In genomic region chr5:123436071-123436779, GRCm38 (mm10) we compare ENCODE assay signal across 11 mouse cellular contexts. TPM values are rescaled to one million over a fixed set of nuclear protein-coding genes. Genes with fewer than 3 reads are reported as not detected.
DNase-seq lines count a peak whose midpoint lies in the region; ATAC-seq lines count a peak whose summit lies in the region.
"Had no signal": no experiment of that assay in that cellular context is flagged by ENCODE, and none has a peak within 500 bp of the region (broad histone marks: within the 10 kb centered on the region; RNA-seq: fewer than 3 reads in every experiment).

No protein-coding gene starts in this region.

- peak; percentile 58 to 63 for DNase-seq in heart, adult 18-20 months
- peak; percentile 43 for DNase-seq in brain, adult 2 months (ENCODE audit: low read depth, low spot score)
- DNase-seq in lung, postnatal 10 days: peak; percentile 72
- no peak for DNase-seq in ovary, postnatal 36 days (ENCODE audit: low spot score)
- no peak for DNase-seq in spleen, postnatal 14 days (ENCODE audit: low spot score in 2 of 2)

- H3K27ac ChIP-seq in heart, embryonic 11.5 days (ENCODE audit: low read depth, low read length): no peak overlapping the region

- 69% methylated on average over 8 of the region's 8 CpGs for WGBS in heart, embryonic 11.5 days (ENCODE audit: insufficient replicate concordance)

- H3K36me3 ChIP-seq in heart, embryonic 11.5 days (ENCODE audit: control insufficient read depth, insufficient read depth, low read length): no peaks in the 10 kb centered on the region

- H3K9ac ChIP-seq in heart, embryonic 11.5 days (ENCODE audit: low read depth, low read length): no peak overlapping the region

- H3K9me3 ChIP-seq in heart, embryonic 11.5 days (replicated peaks; ENCODE audit: control insufficient read depth, low read length): no peaks in the 10 kb centered on the region

- H3K4me3 ChIP-seq in heart, embryonic 11.5 days (ENCODE audit: low read depth, low read length): no peak overlapping the region
- H3K4me3 ChIP-seq: myocyte had no signal

- ATAC-seq in heart, embryonic 11.5 days (replicated peaks; ENCODE audit: insufficient number of reproducible peaks, low FRiP score, low TSS enrichment): no peak
- peak; percentile 25 for ATAC-seq in inflammation-experienced regulatory T-cells, adult 6 months
- ATAC-seq in erythroblast, adult 5-6 weeks (replicated peaks; ENCODE audit: low FRiP score, poor library complexity, severe bottlenecking): no peak

- H3K27me3 ChIP-seq in heart, embryonic 11.5 days (ENCODE audit: control insufficient read depth, insufficient read depth, low read length): no peaks in the 10 kb centered on the region

- no peak overlapping the region for H3K4me2 ChIP-seq in heart, embryonic 11.5 days

- peaks cover 13% of the 10 kb centered on the region; the same call in 1 of the 2 replicates for H3K4me1 ChIP-seq in heart, embryonic 11.5 days (ENCODE audit: control insufficient read depth, insufficient read depth, low read length)

RNA-seq across cellular contexts. Expression of gene Mlxip, which starts 41.6 kb away (rescaled TPM):
- total RNA-seq in heart, adult 18-20 months (2021): 10 to 100 TPM; 26.5 to 29.0 TPM
- polyA plus RNA-seq in heart, embryonic 11.5 days (2014; fragmentation: Nextera tagmentation; extraction: Ambion mirVana): 12.0 and 15.2 TPM in 2 replicates
- 10 to 100 TPM; 11.3 to 26.3 (median 18.1) TPM for polyA plus RNA-seq in inflammation-experienced regulatory T-cells, adult 6 months (2017; shearing (Covaris generic))
- total RNA-seq in erythroblast, adult 5-6 weeks (2015; ENCODE audit: low replicate concordance): 4.4 and 7.9 TPM in 2 replicates
- total RNA-seq in erythroblast, adult 5-6 weeks (2017; ENCODE audit: low replicate concordance): 1.5 and 2.5 TPM in 2 replicates

RNA-seq across cellular contexts. Expression of gene Lrrc43, which starts 52.9 kb away (rescaled TPM):
- not detected for total RNA-seq in heart, adult 18-20 months (2021)
- not detected in 2 replicates for polyA plus RNA-seq in heart, embryonic 11.5 days (2014; fragmentation: Nextera tagmentation; extraction: Ambion mirVana)
- polyA plus RNA-seq in inflammation-experienced regulatory T-cells, adult 6 months (2017; shearing (Covaris generic)): not detected
- not detected in 2 replicates for total RNA-seq in erythroblast, adult 5-6 weeks (2015; ENCODE audit: low replicate concordance)
- not detected in 2 replicates for total RNA-seq in erythroblast, adult 5-6 weeks (2017; ENCODE audit: low replicate concordance)
- total RNA-seq: ES-E14 had no signal
- polyA plus RNA-seq: large intestine, adult 2 months; myocyte had no signal

RNA-seq across cellular contexts. Expression of gene Il31, which starts 53.1 kb away (rescaled TPM):
- total RNA-seq in heart, adult 18-20 months (2021): not detected
- polyA plus RNA-seq in heart, embryonic 11.5 days (2014; fragmentation: Nextera tagmentation; extraction: Ambion mirVana): not detected in 2 replicates
- polyA plus RNA-seq in inflammation-experienced regulatory T-cells, adult 6 months (2017; shearing (Covaris generic)): not detected
- not detected in 2 replicates for total RNA-seq in erythroblast, adult 5-6 weeks (2015; ENCODE audit: low replicate concordance)
- total RNA-seq in erythroblast, adult 5-6 weeks (2017; ENCODE audit: low replicate concordance): not detected in 2 replicates
- total RNA-seq: ES-E14 had no signal
- polyA plus RNA-seq: large intestine, adult 2 months; myocyte had no signal

Comparison
In these comparisons a context has a peak if more than half of its experiments do, and no peak if none do; other contexts are left out.
1. DNase-seq: peak in heart, adult 18-20 months (2 of 2), brain, adult 2 months (single experiment) and lung, postnatal 10 days (single experiment); none in ovary, postnatal 36 days (single experiment) and spleen, postnatal 14 days (0 of 2).